Mouse (Mus musculus) limb, embryonic 13.5 days (tissue): ENCODE results near the gene Dnajb8. TPM values are rescaled to one million over a fixed set of nuclear protein-coding genes. Genes with fewer than 3 reads are reported as not detected.

Experiments used
- ATAC-seq: fragments of 200-750 bp; cut with Nextera tagmentation; 2 replicates; pipeline ENCODE4 v1.8.0; 2017; ENCODE audit warnings: low read depth, moderate number of reproducible peaks, moderate TSS enrichment; ENCODE audit not compliant: low FRiP score
- H3K27ac ChIP-seq: fragments of 300-500 bp; sonication (generic); 2 replicates; pipeline ENCODE4 v1.5.1; 2015; ENCODE audit warnings: inconsistent platforms, mild to moderate bottlenecking, moderate library complexity
- H3K27me3 ChIP-seq: fragments of 300-500 bp; sonication (generic); 2 replicates; pipeline ENCODE4 v1.6.1; 2015; ENCODE audit warnings: mild to moderate bottlenecking, inconsistent platforms
- H3K36me3 ChIP-seq: fragments of 300-500 bp; sonication (generic); 2 replicates; pipeline ENCODE4 v1.6.1; 2015; ENCODE audit warnings: inconsistent platforms, mild to moderate bottlenecking, moderate library complexity
- H3K4me1 ChIP-seq: fragments of 300-500 bp; sonication (generic); 2 replicates; pipeline ENCODE4 v1.6.1; 2015; ENCODE audit warnings: inconsistent platforms
- H3K4me2 ChIP-seq: fragments of 300-500 bp; sonication (generic); replicated peaks from 2 replicates; pipeline ENCODE4 v1.6.1; 2015; ENCODE audit warnings: inconsistent platforms, mild to moderate bottlenecking, moderate library complexity
- H3K4me3 ChIP-seq: fragments of 300-500 bp; sonication (generic); 2 replicates; pipeline ENCODE4 v1.5.1; 2015; ENCODE audit warnings: moderate library complexity, mild to moderate bottlenecking, inconsistent platforms
- H3K9ac ChIP-seq: fragments of 300-500 bp; sonication (generic); 2 replicates; pipeline ENCODE4 v1.6.1; 2015; ENCODE audit warnings: mild to moderate bottlenecking, inconsistent platforms
- H3K9me3 ChIP-seq: fragments of 300-500 bp; sonication (generic); 2 replicates; pipeline ENCODE4 v1.6.1; 2016; ENCODE audit warnings: inconsistent platforms
- WGBS: fragments of 180-500 bp; shearing (Covaris S2); methylation state at CpG from one replicate; pipeline ENCODE4 v1.1.7; 2015; 5-methylcytosine and 5-hydroxymethylcytosine counted together
- polyA plus RNA-seq: library from polyadenylated mRNA; unstranded; fragments of >200 nt; fragmentation: Nextera tagmentation; extraction: Ambion mirVana; gene quantifications from 2 replicates; pipeline ENCODE4 v1.2.1, GENCODE M21; 2015

Dnajb8 gene
- polyA plus RNA-seq, 1 experiment from 2014 or later = not detected

- H3K9ac ChIP-seq = no peak overlapping the region
- 47% methylated on average over 6 of the region's 6 CpGs for WGBS
Measured at GRCm38 (mm10) chr6:88215797-88216196, 6.3 kb upstream of the Dnajb8 start.

GRCm38 (mm10) chr6:88216199-88216598, 5.9 kb upstream of the Dnajb8 start:
- Histone ChIP-seq H3K9me3 (peaks cover 5% of the 10 kb centered on the region; the same call in 1 of the 2 replicates), H3K4me3 (no peak overlapping the region), H3K27me3 (no peaks in the 10 kb centered on the region), H3K4me1 (no peaks in the 10 kb centered on the region), H3K4me2 (no peak overlapping the region), H3K27ac (no peak overlapping the region), H3K9ac (no peak overlapping the region), H3K36me3 (no peaks in the 10 kb centered on the region)
- 71% methylated on average over 4 of the region's 4 CpGs for WGBS
- ATAC-seq = no peak

More at GRCm38 (mm10) chr6:88215797-88216196, 6.3 kb upstream of the Dnajb8 start:
- H3K36me3 ChIP-seq = no peaks in the 10 kb centered on the region
- no peak overlapping the region for H3K27ac ChIP-seq
- H3K9me3 ChIP-seq = peaks cover 5% of the 10 kb centered on the region; the same call in 1 of the 2 replicates
- ATAC-seq = no peak
- no peak overlapping the region for H3K4me2 ChIP-seq
- H3K4me3 ChIP-seq = no peak overlapping the region
- no peaks in the 10 kb centered on the region for H3K4me1 ChIP-seq
- no peaks in the 10 kb centered on the region for H3K27me3 ChIP-seq

DNA sequence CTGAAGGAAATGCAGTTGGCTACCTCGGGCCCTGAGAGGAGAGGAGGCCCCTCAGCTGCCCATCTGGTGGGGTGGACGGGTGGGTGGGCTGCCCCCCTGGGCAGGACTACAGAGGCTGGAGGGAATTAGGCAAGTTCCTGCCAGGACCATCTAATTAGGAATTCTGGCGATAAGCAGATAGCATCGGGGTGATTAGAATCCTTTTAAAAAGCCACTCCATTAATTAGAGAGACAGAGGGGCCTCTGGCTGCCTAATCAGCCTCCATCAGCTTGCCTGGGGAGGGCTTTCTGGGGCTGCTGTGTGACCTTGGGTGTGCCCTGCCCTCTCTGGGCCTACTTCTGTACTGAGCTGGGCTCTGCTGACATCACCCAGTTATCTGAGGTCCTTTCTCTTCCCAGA, 3.0 kb upstream of the Dnajb8 start:
- no peak overlapping the region for H3K4me2 ChIP-seq
- no peaks in the 10 kb centered on the region for H3K4me1 ChIP-seq
- no peak overlapping the region for H3K27ac ChIP-seq
- no peak overlapping the region for H3K4me3 ChIP-seq
- WGBS = 9% methylated on average over 4 of the region's 4 CpGs
- no peaks in the 10 kb centered on the region for H3K36me3 ChIP-seq
- ATAC-seq = no peak
- peaks cover 5% of the 10 kb centered on the region; the same call in 1 of the 2 replicates for H3K9me3 ChIP-seq
- H3K27me3 ChIP-seq = no peaks in the 10 kb centered on the region
- no peak overlapping the region for H3K9ac ChIP-seq

- H3K27me3 ChIP-seq = 0 out of 2 replicates have a peak, but pooled peaks cover 2% of the 10 kb centered on the region
- 0 out of 2 replicates have a peak overlapping the region, but pooled peaks have one; percentile 2 for H3K9ac ChIP-seq
- no peak overlapping the region for H3K4me3 ChIP-seq
- peaks cover 4% of the 10 kb centered on the region; the same call in 1 of the 2 replicates for H3K4me1 ChIP-seq
- H3K4me2 ChIP-seq = no peak overlapping the region
- H3K36me3 ChIP-seq = no peaks in the 10 kb centered on the region
- no peak for ATAC-seq
- H3K27ac ChIP-seq = no peak overlapping the region
- 23% methylated on average over 5 of the region's 5 CpGs for WGBS
- no peaks in the 10 kb centered on the region for H3K9me3 ChIP-seq
Measured at GRCm38 (mm10) chr6:88226570-88226994, 4.5 kb downstream of the Dnajb8 start.

DNA sequence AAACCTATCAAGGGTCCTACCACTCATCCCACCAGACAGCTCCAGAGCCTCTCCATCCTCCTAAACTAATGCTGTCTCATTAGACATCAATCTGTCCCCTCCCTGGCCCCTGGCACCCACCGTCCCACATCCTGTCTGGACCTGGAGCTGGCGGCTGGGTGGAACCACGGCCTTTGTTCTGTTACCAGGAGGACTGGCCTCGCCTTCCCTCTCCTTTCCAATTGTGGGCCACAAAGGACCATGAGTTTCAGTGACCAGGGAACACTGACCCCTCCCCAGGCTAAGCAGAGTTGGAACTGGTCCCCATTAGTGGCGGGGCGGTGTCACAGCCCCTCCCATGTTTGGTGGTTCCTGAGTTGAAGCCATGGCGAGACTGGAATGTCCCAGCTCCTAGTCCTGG, 5.5 kb downstream of the Dnajb8 start:
- Histone ChIP-seq H3K4me1 (peaks cover 4% of the 10 kb centered on the region; the same call in 1 of the 2 replicates), H3K4me2 (no peak overlapping the region), H3K27me3 (0 out of 2 replicates have a peak, but pooled peaks cover 2% of the 10 kb centered on the region), H3K9ac (no peak overlapping the region), H3K27ac (no peak overlapping the region), H3K36me3 (no peaks in the 10 kb centered on the region), H3K9me3 (no peaks in the 10 kb centered on the region), H3K4me3 (no peak overlapping the region)
- no peak for ATAC-seq
- 35% methylated on average over 7 of the region's 7 CpGs for WGBS

GRCm38 (mm10) chr6:88229221-88229620, 7.2 kb downstream of the Dnajb8 start:
- H3K4me2 ChIP-seq = no peak overlapping the region
- ATAC-seq = no peak
- no peak overlapping the region for H3K4me3 ChIP-seq
- H3K4me1 ChIP-seq = peaks cover 4% of the 10 kb centered on the region; the same call in 1 of the 2 replicates
- 92% methylated on average over 12 of the region's 12 CpGs for WGBS
- no peaks in the 10 kb centered on the region for H3K36me3 ChIP-seq
- H3K27me3 ChIP-seq = peaks cover 16% of the 10 kb centered on the region
- H3K9me3 ChIP-seq = no peaks in the 10 kb centered on the region
- no peak overlapping the region for H3K27ac ChIP-seq
- no peak overlapping the region for H3K9ac ChIP-seq

GRCm38 (mm10) chr6:88231821-88232220, 9.8 kb downstream of the Dnajb8 start:
- H3K27me3 ChIP-seq = peaks cover 40% of the 10 kb centered on the region
- H3K9me3 ChIP-seq = no peaks in the 10 kb centered on the region

DNA sequence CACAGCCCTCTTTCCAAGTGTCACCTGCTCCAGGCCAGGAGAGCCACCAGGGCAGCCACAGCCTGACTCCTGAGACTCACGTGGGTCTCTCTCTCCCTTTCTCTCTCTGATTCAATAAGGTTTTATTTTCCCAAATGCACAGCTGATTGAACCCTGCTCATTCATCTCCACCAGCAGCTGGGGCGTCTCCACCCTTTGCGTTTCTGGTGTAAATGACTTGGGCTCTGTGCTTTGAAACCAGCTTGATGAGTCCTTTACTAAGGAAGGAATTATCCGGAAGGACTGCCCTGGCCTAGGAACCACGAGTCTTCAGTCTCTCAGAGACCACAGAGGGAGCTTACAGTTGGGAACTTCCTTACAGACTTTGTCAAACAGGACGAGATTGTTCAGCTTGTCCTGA, 10.2 kb downstream of the Dnajb8 start:
- no peak overlapping the region for H3K4me2 ChIP-seq
- peaks cover 14% of the 10 kb centered on the region for H3K4me1 ChIP-seq
- H3K9ac ChIP-seq = no peak overlapping the region
- H3K27ac ChIP-seq = no peak overlapping the region
- H3K27me3 ChIP-seq = peaks cover 44% of the 10 kb centered on the region
- H3K4me3 ChIP-seq = no peak overlapping the region
- H3K36me3 ChIP-seq = no peaks in the 10 kb centered on the region
- no peaks in the 10 kb centered on the region for H3K9me3 ChIP-seq
- ATAC-seq = no peak
- 56% methylated on average over 6 of the region's 6 CpGs for WGBS

More at GRCm38 (mm10) chr6:88231821-88232220, 9.8 kb downstream of the Dnajb8 start:
- Histone ChIP-seq H3K4me2 (no peak overlapping the region), H3K4me3 (no peak overlapping the region), H3K36me3 (no peaks in the 10 kb centered on the region), H3K27ac (no peak overlapping the region), H3K9ac (no peak overlapping the region), H3K4me1 (peaks cover 14% of the 10 kb centered on the region)
- 73% methylated on average over 7 of the region's 7 CpGs for WGBS
- no peak for ATAC-seq

- ATAC-seq = no peak
- H3K9me3 ChIP-seq = no peaks in the 10 kb centered on the region
- no peaks in the 10 kb centered on the region for H3K36me3 ChIP-seq
- H3K4me1 ChIP-seq = peaks cover 10% of the 10 kb centered on the region
- peaks cover 60% of the 10 kb centered on the region for H3K27me3 ChIP-seq
- 72% methylated on average over 8 of the region's 8 CpGs for WGBS
- H3K9ac ChIP-seq = no peak overlapping the region
- no peak overlapping the region for H3K4me2 ChIP-seq
- H3K27ac ChIP-seq = no peak overlapping the region
- no peak overlapping the region for H3K4me3 ChIP-seq
Measured at GRCm38 (mm10) chr6:88233996-88234395, 11.9 kb downstream of the Dnajb8 start.

DNA sequence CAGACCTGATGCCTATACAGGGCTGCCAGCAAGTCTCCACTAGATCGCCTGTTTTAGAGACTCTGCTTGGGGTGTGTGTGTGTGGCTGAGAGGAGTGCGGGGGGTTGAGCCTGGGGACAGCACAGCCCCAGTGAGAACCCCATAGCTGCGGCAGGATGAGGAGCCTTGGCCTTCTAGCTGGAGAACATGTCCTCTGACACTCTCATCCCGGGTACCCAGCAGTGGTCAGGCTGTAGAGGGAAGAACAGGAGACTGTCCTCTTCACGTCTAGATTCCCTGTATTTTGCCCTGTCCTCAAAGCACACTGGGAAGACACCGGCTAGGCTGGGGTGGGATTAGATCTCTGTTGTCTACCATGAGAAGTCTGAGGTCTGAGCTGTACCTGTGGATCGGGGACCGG, 13.4 kb downstream of the Dnajb8 start:
- Histone ChIP-seq H3K27me3 (peaks cover 66% of the 10 kb centered on the region), H3K9me3 (no peaks in the 10 kb centered on the region), H3K9ac (no peak overlapping the region), H3K4me2 (peak overlapping the region; percentile 54; the same call in 1 of the 2 replicates), H3K4me3 (no peak overlapping the region), H3K4me1 (peaks cover 10% of the 10 kb centered on the region), H3K36me3 (no peaks in the 10 kb centered on the region), H3K27ac (no peak overlapping the region)
- 28% methylated on average over 8 of the region's 8 CpGs for WGBS
- no peak for ATAC-seq

DNA sequence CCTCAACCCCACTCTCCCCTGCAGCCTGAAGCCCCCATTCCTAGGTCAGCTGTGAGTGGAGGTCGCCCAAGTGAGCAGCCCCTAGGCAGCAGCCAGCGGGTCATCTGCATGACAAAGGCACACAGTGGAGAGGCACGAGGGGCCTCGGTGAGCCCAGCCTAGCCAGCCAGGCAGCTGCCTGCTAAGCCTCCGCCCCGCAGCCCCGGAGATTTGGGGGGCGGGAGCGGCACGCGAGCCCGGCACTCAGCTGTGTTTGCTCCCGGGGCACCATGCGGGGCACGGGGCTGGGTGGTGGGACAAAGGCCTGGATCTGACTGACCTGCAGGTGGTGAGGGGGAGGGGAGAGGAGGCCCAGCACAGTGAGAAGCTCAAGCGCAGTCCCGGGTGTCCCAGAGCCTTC, 13.9 kb downstream of the Dnajb8 start:
- peak overlapping the region; percentile 54 for H3K4me2 ChIP-seq
- H3K9me3 ChIP-seq = no peaks in the 10 kb centered on the region
- H3K4me3 ChIP-seq = peak overlapping the region; percentile 8; the same call in 1 of the 2 replicates
- peaks cover 66% of the 10 kb centered on the region for H3K27me3 ChIP-seq
- H3K36me3 ChIP-seq = no peaks in the 10 kb centered on the region
- no peak; the same call in 1 of the 2 replicates for ATAC-seq
- H3K9ac ChIP-seq = no peak overlapping the region
- WGBS = 2% methylated on average over 17 of the region's 17 CpGs
- peaks cover 10% of the 10 kb centered on the region for H3K4me1 ChIP-seq
- no peak overlapping the region for H3K27ac ChIP-seq

- peak overlapping the region; percentile 54; the same call in 1 of the 2 replicates for H3K4me2 ChIP-seq
- WGBS = 19% methylated on average over 7 of the region's 7 CpGs
Measured at GRCm38 (mm10) chr6:88236513-88236912, 14.4 kb downstream of the Dnajb8 start.

GRCm38 (mm10) chr6:88242604-88243003, 20.5 kb downstream of the Dnajb8 start:
- no peak overlapping the region for H3K27ac ChIP-seq
- peaks cover 38% of the 10 kb centered on the region for H3K27me3 ChIP-seq
- H3K36me3 ChIP-seq = no peaks in the 10 kb centered on the region
- H3K9ac ChIP-seq = no peak overlapping the region
- H3K9me3 ChIP-seq = no peaks in the 10 kb centered on the region
- H3K4me3 ChIP-seq = no peak overlapping the region
- H3K4me2 ChIP-seq = peak overlapping the region; percentile 31; the same call in 1 of the 2 replicates
- ATAC-seq = peak; percentile 80; the same call in 1 of the 2 replicates
- 0 out of 2 replicates have a peak, but pooled peaks cover 5% of the 10 kb centered on the region for H3K4me1 ChIP-seq
- 2% methylated on average over 15 of the region's 15 CpGs for WGBS

More at GRCm38 (mm10) chr6:88236513-88236912, 14.4 kb downstream of the Dnajb8 start:
- Histone ChIP-seq H3K4me1 (peaks cover 10% of the 10 kb centered on the region), H3K27ac (no peak overlapping the region), H3K9ac (no peak overlapping the region), H3K9me3 (no peaks in the 10 kb centered on the region), H3K4me3 (no peak overlapping the region), H3K27me3 (peaks cover 66% of the 10 kb centered on the region), H3K36me3 (no peaks in the 10 kb centered on the region)
- ATAC-seq = no peak
